Mouse (Mus musculus) C2C12 (cell line): Measurements from ENCODE around the gene Kcnc4.

ENCODE experiments used
- CTCF ChIP-seq: IDR thresholded peaks from one replicate; pipeline ENCODE4 v1.5.1; 2011; ENCODE audit not compliant: control insufficient read depth, insufficient read depth, insufficient read length
- MAX ChIP-seq: IDR thresholded peaks from one replicate; pipeline ENCODE4 v1.6.1; 2011; ENCODE audit warnings: mild to moderate bottlenecking, control low read depth
- MYOD1 ChIP-seq: IDR thresholded peaks from one replicate; pipeline ENCODE4 v1.6.1; 2011; ENCODE audit warnings: low read depth; ENCODE audit not compliant: control insufficient read depth, insufficient read length
- MYOG ChIP-seq: IDR thresholded peaks from one replicate; pipeline ENCODE4 v1.6.1; 2011; ENCODE audit not compliant: control insufficient read depth, insufficient read length; ENCODE audit errors: extremely low read depth
- USF1 ChIP-seq: IDR thresholded peaks from one replicate; pipeline ENCODE4 v1.6.1; 2011; ENCODE audit warnings: low read depth, mild to moderate bottlenecking, control low read depth, moderate library complexity

DNA sequence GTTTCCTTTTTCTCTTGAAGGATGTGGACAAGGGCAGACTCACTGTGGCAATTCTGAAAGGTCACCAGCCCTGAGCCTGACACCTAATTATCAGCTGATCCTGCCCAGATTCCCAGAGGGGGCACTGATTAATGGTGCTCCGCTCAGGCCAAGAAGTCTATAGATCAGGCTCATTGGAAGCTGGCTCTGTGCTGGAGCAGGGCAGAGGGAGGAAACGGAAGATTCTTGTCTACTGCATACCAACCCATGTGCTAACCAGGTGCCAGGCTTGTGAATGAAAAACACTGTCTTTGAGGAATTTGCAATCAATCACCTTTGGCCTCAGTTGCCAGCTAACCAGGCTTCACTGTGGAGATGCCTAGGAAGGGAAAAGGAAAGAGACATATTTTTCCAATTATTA, 39.2 kb downstream of the Kcnc4 start:
- no peak for TF ChIP-seq CTCF
- TF ChIP-seq USF1 = no peak
- TF ChIP-seq MAX = no peak
- no peak for TF ChIP-seq MYOD1
- TF ChIP-seq MYOG = no peak
